9 mouse cellular contexts compared by ENCODE assay signal in genomic region chr9:28405816-28406215, GRCm38 (mm10).
A peak's percentile ranks its signal among the peaks of the same experiment; 100 is the strongest.
DNase-seq lines count a peak whose midpoint lies in the region; ATAC-seq and TF ChIP-seq lines count a peak whose summit lies in the region.
"Had no signal": no experiment of that assay in that cellular context is flagged by ENCODE, and none has a peak within 500 bp of the region (broad histone marks: within the 10 kb centered on the region; RNA-seq: fewer than 3 reads in every experiment).

No protein-coding gene starts in this region.

- no peaks in the 10 kb centered on the region for H3K4me1 ChIP-seq in lung, postnatal 0 days (ENCODE audit: insufficient read depth, low read depth, low read length)
- peaks cover 10% of the 10 kb centered on the region; the same call in 1 of the 2 replicates for H3K4me1 ChIP-seq in hindbrain, postnatal 0 days (ENCODE audit: insufficient read depth, low read length)

- H3K27me3 ChIP-seq in lung, postnatal 0 days (replicated peaks; ENCODE audit: insufficient read depth, low read length) = 0 out of 2 replicates have a peak, but pooled peaks cover 4% of the 10 kb centered on the region
- H3K27me3 ChIP-seq in hindbrain, postnatal 0 days (ENCODE audit: insufficient read depth, low read length) = no peaks in the 10 kb centered on the region

- H3K9ac ChIP-seq in lung, postnatal 0 days (replicated peaks; ENCODE audit: low read depth) = no peak overlapping the region
- H3K9ac ChIP-seq in hindbrain, postnatal 0 days (replicated peaks; ENCODE audit: low read length) = no peak overlapping the region

- H3K27ac ChIP-seq in lung, postnatal 0 days (ENCODE audit: low read length) = no peak overlapping the region
- H3K27ac ChIP-seq in hindbrain, postnatal 0 days = no peak overlapping the region

- 0% methylated on average over 1 of the region's 1 CpGs for WGBS in lung, postnatal 0 days
- WGBS in hindbrain, postnatal 0 days = 0% methylated on average over 1 of the region's 1 CpGs

- no peak overlapping the region for H3K4me2 ChIP-seq in lung, postnatal 0 days (replicated peaks; ENCODE audit: low read depth, low read length)
- peak overlapping the region; percentile 92 for H3K4me2 ChIP-seq in hindbrain, postnatal 0 days (ENCODE audit: low read depth, low read length)

- no peak for ATAC-seq in lung, postnatal 0 days
- no peak for ATAC-seq in hindbrain, postnatal 0 days
- ATAC-seq in erythroblast, adult 5-6 weeks (replicated peaks; ENCODE audit: low FRiP score, poor library complexity, severe bottlenecking) = no peak

- peak; percentile 81 for TF ChIP-seq CTCF in lung, postnatal 0 days (IDR thresholded peaks at IDR 0.05)
- peak; percentile 90 for TF ChIP-seq CTCF in hindbrain, postnatal 0 days (IDR thresholded peaks at IDR 0.05; ENCODE audit: low read depth)

- peak; percentile 28 to 40 for DNase-seq in gastrocnemius, postnatal 4 days (ENCODE audit: low spot score in 2 of 2)
- DNase-seq in gastrocnemius, adult 18-20 months (ENCODE audit: low spot score) = no peak
- peak; percentile 41 for DNase-seq in lung, postnatal 0 days (ENCODE audit: low spot score)
- DNase-seq in lung, postnatal 25 days (ENCODE audit: low spot score) = no peak
- DNase-seq in cerebellum, adult 18-20 months = peak; percentile 70
- peak; percentile 82 for DNase-seq in hindbrain, postnatal 0 days (ENCODE audit: low spot score)
- no peak for DNase-seq in B cell, adult 2 months

- H3K9me3 ChIP-seq in lung, postnatal 0 days (ENCODE audit: low read length) = no peaks in the 10 kb centered on the region
- H3K9me3 ChIP-seq in hindbrain, postnatal 0 days (ENCODE audit: low read length) = no peaks in the 10 kb centered on the region

- TF ChIP-seq EP300 in lung, postnatal 0 days (IDR thresholded peaks at IDR 0.05) = no peak

- no peak overlapping the region for H3K4me3 ChIP-seq in lung, postnatal 0 days (ENCODE audit: low read depth, low read length)
- no peak overlapping the region for H3K4me3 ChIP-seq in hindbrain, postnatal 0 days (ENCODE audit: low read length)
- H3K4me3 ChIP-seq: myocyte had no signal

- H3K36me3 ChIP-seq in lung, postnatal 0 days (ENCODE audit: insufficient read depth, low read length) = no peaks in the 10 kb centered on the region
- H3K36me3 ChIP-seq in hindbrain, postnatal 0 days (ENCODE audit: insufficient read depth, low read length) = no peaks in the 10 kb centered on the region

Comparison
In these comparisons a context has a peak if more than half of its experiments do, and no peak if none do; other contexts are left out.
1. DNase-seq: peak in gastrocnemius, postnatal 4 days (2 of 2), lung, postnatal 0 days (single experiment), cerebellum, adult 18-20 months (2 of 2) and hindbrain, postnatal 0 days (single experiment); none in gastrocnemius, adult 18-20 months (single experiment), lung, postnatal 25 days (single experiment) and B cell, adult 2 months (0 of 2).